Mouse (Mus musculus): ENCODE measurements at regions not wholly inside any gene's neighbourhood (a gene's known extent, or its start where the extent isn't known, plus 50 kb on each side); places are given as distances from the start of the nearest gene placed in this dataset.
A peak's percentile ranks its signal among the peaks of the same experiment; 100 is the strongest.

DNA sequence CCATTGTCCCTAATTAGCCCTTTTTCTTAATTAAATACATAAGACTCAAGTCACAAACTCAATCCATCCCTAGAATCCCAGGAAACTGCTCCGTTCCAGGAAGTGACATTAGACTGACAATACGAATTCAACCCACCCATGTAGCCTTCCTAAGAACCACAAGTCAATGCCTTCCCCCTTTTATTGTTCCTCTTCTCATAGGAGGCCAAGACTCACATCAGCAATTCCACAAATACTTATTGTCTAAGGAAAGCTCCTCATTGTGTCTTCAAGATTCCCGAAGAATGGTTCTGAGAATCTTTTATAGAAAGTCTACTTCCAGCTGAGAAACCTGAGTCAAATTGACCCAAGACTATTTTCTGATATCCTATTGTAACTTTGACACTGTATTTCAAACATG lies 147.3 kb downstream of the Dmac1 start:
- ATAC-seq (ENCODE audit: low FRiP score), result no peak
- no peak overlapping the region for H3K9ac ChIP-seq
- H3K27me3 ChIP-seq (ENCODE audit: control insufficient read depth, insufficient read depth, low read length), result no peaks in the 10 kb centered on the region
- no peaks in the 10 kb centered on the region for H3K36me3 ChIP-seq (replicated peaks; ENCODE audit: control insufficient read depth, insufficient read depth)
- H3K4me1 ChIP-seq (replicated peaks; ENCODE audit: control insufficient read depth, insufficient read depth, low read length), result no peaks in the 10 kb centered on the region
- H3K4me3 ChIP-seq (replicated peaks; ENCODE audit: low read length), result no peak overlapping the region
- H3K27ac ChIP-seq, result no peak overlapping the region
- no peak overlapping the region for H3K4me2 ChIP-seq (replicated peaks)
- no peaks in the 10 kb centered on the region for H3K9me3 ChIP-seq (ENCODE audit: control insufficient read depth, low read length)
- DNase-seq (ENCODE audit: low spot score), result no peak
- WGBS, result 83% methylated on average over 3 of the region's 3 CpGs

- Histone ChIP-seq H3K27me3 (ENCODE audit: control insufficient read depth, insufficient read depth, low read length) (no peaks in the 10 kb centered on the region), H3K27ac (no peak overlapping the region), H3K4me2 (replicated peaks) (no peak overlapping the region), H3K9me3 (ENCODE audit: control insufficient read depth, low read length) (no peaks in the 10 kb centered on the region), H3K9ac (no peak overlapping the region), H3K4me3 (replicated peaks; ENCODE audit: low read length) (no peak overlapping the region), H3K36me3 (replicated peaks; ENCODE audit: control insufficient read depth, insufficient read depth) (no peaks in the 10 kb centered on the region), H3K4me1 (replicated peaks; ENCODE audit: control insufficient read depth, insufficient read depth, low read length) (no peaks in the 10 kb centered on the region)
- WGBS, result 86% methylated on average over 1 of the region's 1 CpGs
- DNase-seq (ENCODE audit: low spot score) (no peak), ATAC-seq (ENCODE audit: low FRiP score) (no peak)
These were observed 162.2 kb downstream of the Dmac1 start for GRCm38 (mm10) chr4:75115887-75116286.

DNA sequence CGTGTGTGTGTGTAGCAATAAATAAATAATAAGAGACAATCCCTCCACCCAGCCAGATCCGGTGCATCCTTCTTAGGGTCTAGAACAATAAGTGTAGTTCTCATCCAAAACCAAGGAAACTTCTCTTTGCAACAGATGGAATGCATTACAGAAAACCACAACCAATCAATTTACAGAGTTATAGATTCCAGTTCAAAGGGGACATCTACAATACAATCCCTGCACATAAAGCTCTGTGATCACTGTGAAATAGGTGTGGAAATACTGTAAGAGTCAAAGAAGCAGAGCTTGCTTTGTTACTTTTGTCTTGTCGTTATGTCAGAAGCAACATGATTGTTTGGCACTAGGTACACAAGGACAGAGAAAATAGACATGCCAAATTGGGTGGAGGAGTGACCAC lies 162.8 kb downstream of the Dmac1 start:
- Histone ChIP-seq H3K4me3 (replicated peaks; ENCODE audit: low read length) (no peak overlapping the region), H3K36me3 (replicated peaks; ENCODE audit: control insufficient read depth, insufficient read depth) (no peaks in the 10 kb centered on the region), H3K27me3 (ENCODE audit: control insufficient read depth, insufficient read depth, low read length) (no peaks in the 10 kb centered on the region), H3K4me2 (replicated peaks) (no peak overlapping the region), H3K9ac (no peak overlapping the region), H3K9me3 (ENCODE audit: control insufficient read depth, low read length) (no peaks in the 10 kb centered on the region), H3K27ac (no peak overlapping the region), H3K4me1 (replicated peaks; ENCODE audit: control insufficient read depth, insufficient read depth, low read length) (no peaks in the 10 kb centered on the region)
- WGBS, result 42% methylated on average over 3 of the region's 3 CpGs
- no peak for ATAC-seq (ENCODE audit: low FRiP score)
- no peak for DNase-seq (ENCODE audit: low spot score)

- ATAC-seq (ENCODE audit: low FRiP score), result no peak
These were observed 212.3 kb downstream of the Dmac1 start for GRCm38 (mm10) chr4:75065782-75066181.

DNA sequence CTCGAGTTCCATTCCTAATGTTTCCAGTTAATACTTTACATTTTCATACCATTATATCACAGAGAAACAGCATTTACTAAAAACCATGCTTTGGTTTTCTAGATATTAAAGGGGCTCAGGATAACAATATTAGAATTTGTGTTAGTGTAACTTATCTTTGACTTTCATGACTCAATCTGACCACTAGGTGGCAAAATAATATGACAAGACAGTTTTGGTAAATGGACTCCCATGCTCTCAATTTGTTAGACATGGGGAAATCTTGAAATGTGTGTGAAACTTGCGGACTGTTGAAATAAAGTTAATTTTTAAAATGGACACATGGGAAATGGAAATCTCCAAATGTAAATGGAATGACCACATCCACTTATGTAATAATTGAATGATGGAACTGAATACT lies 214.8 kb downstream of the Dmac1 start:
- no peak overlapping the region for H3K27ac ChIP-seq
- H3K27me3 ChIP-seq (ENCODE audit: control insufficient read depth, insufficient read depth, low read length), result no peaks in the 10 kb centered on the region
- peak; percentile 71 for DNase-seq (ENCODE audit: low spot score)
- no peaks in the 10 kb centered on the region for H3K36me3 ChIP-seq (replicated peaks; ENCODE audit: control insufficient read depth, insufficient read depth)
- no peak overlapping the region for H3K4me2 ChIP-seq (replicated peaks)
- no peaks in the 10 kb centered on the region for H3K9me3 ChIP-seq (ENCODE audit: control insufficient read depth, low read length)
- no peak overlapping the region for H3K4me3 ChIP-seq (replicated peaks; ENCODE audit: low read length)
- 80% methylated on average over 2 of the region's 2 CpGs for WGBS
- H3K9ac ChIP-seq, result no peak overlapping the region
- no peak for ATAC-seq (ENCODE audit: low FRiP score)
- no peaks in the 10 kb centered on the region for H3K4me1 ChIP-seq (replicated peaks; ENCODE audit: control insufficient read depth, insufficient read depth, low read length)

More at GRCm38 (mm10) chr4:75065782-75066181, 212.3 kb downstream of the Dmac1 start:
- no peak overlapping the region for H3K4me3 ChIP-seq (replicated peaks; ENCODE audit: low read length)
- no peaks in the 10 kb centered on the region for H3K9me3 ChIP-seq (ENCODE audit: control insufficient read depth, low read length)
- no peaks in the 10 kb centered on the region for H3K36me3 ChIP-seq (replicated peaks; ENCODE audit: control insufficient read depth, insufficient read depth)
- WGBS, result 86% methylated on average over 1 of the region's 1 CpGs
- H3K4me2 ChIP-seq (replicated peaks), result no peak overlapping the region
- H3K9ac ChIP-seq, result no peak overlapping the region
- no peaks in the 10 kb centered on the region for H3K4me1 ChIP-seq (replicated peaks; ENCODE audit: control insufficient read depth, insufficient read depth, low read length)
- no peak overlapping the region for H3K27ac ChIP-seq
- H3K27me3 ChIP-seq (ENCODE audit: control insufficient read depth, insufficient read depth, low read length), result no peaks in the 10 kb centered on the region
- DNase-seq (ENCODE audit: low spot score), result no peak

GRCm38 (mm10) chr4:75043510-75043909 lies 234.6 kb downstream of the Dmac1 start:
- Histone ChIP-seq H3K36me3 (replicated peaks; ENCODE audit: control insufficient read depth, insufficient read depth) (no peaks in the 10 kb centered on the region), H3K27ac (no peak overlapping the region), H3K4me2 (replicated peaks) (no peak overlapping the region), H3K9me3 (ENCODE audit: control insufficient read depth, low read length) (no peaks in the 10 kb centered on the region), H3K4me1 (replicated peaks; ENCODE audit: control insufficient read depth, insufficient read depth, low read length) (no peaks in the 10 kb centered on the region), H3K9ac (no peak overlapping the region), H3K27me3 (ENCODE audit: control insufficient read depth, insufficient read depth, low read length) (no peaks in the 10 kb centered on the region), H3K4me3 (replicated peaks; ENCODE audit: low read length) (no peak overlapping the region)
- DNase-seq (ENCODE audit: low spot score) (no peak), ATAC-seq (ENCODE audit: low FRiP score) (no peak)
- 94% methylated on average over 1 of the region's 1 CpGs for WGBS

GRCm38 (mm10) chr4:75042640-75043039 lies 235.5 kb downstream of the Dmac1 start:
- Histone ChIP-seq H3K9me3 (ENCODE audit: control insufficient read depth, low read length) (no peaks in the 10 kb centered on the region), H3K4me1 (replicated peaks; ENCODE audit: control insufficient read depth, insufficient read depth, low read length) (no peaks in the 10 kb centered on the region), H3K4me3 (replicated peaks; ENCODE audit: low read length) (no peak overlapping the region), H3K27ac (no peak overlapping the region), H3K9ac (no peak overlapping the region), H3K4me2 (replicated peaks) (no peak overlapping the region), H3K27me3 (ENCODE audit: control insufficient read depth, insufficient read depth, low read length) (no peaks in the 10 kb centered on the region), H3K36me3 (replicated peaks; ENCODE audit: control insufficient read depth, insufficient read depth) (no peaks in the 10 kb centered on the region)
- whole genome bisulfite sequencing, result 78% methylated on average over 1 of the region's 1 CpGs
- ATAC-seq (ENCODE audit: low FRiP score) (no peak), DNase-seq (ENCODE audit: low spot score) (no peak)

GRCm38 (mm10) chr4:75041930-75042579 lies 236.1 kb downstream of the Dmac1 start:
- no peak for DNase-seq (ENCODE audit: low spot score)
- H3K27ac ChIP-seq, result no peak overlapping the region
- H3K4me3 ChIP-seq (replicated peaks; ENCODE audit: low read length), result no peak overlapping the region
- H3K4me1 ChIP-seq (replicated peaks; ENCODE audit: control insufficient read depth, insufficient read depth, low read length), result no peaks in the 10 kb centered on the region
- H3K27me3 ChIP-seq (ENCODE audit: control insufficient read depth, insufficient read depth, low read length), result no peaks in the 10 kb centered on the region
- ATAC-seq (ENCODE audit: low FRiP score), result no peak
- WGBS, result 78% methylated on average over 1 of the region's 1 CpGs
- no peaks in the 10 kb centered on the region for H3K36me3 ChIP-seq (replicated peaks; ENCODE audit: control insufficient read depth, insufficient read depth)
- no peaks in the 10 kb centered on the region for H3K9me3 ChIP-seq (ENCODE audit: control insufficient read depth, low read length)
- no peak overlapping the region for H3K4me2 ChIP-seq (replicated peaks)
- no peak overlapping the region for H3K9ac ChIP-seq

All from hindbrain, embryonic 14.5 days (tissue).